Mouse (Mus musculus) olfactory bulb, adult 2 months (tissue): ENCODE data around the gene Egfl8.

Source experiments
- CTCF ChIP-seq: fragments of 200-500 bp; IDR thresholded peaks from 2 replicates; pipeline ENCODE4 v1.5.1; 2012; ENCODE audit warnings: low read depth, mild to moderate bottlenecking, low read length, moderate library complexity; ENCODE audit not compliant: insufficient read depth
- POLR2A ChIP-seq: fragments of 200-500 bp; IDR thresholded peaks from 2 replicates; pipeline ENCODE4 v1.6.1; 2012; ENCODE audit warnings: mild to moderate bottlenecking, low read depth, low read length, moderate library complexity; ENCODE audit not compliant: insufficient read depth

DNA sequence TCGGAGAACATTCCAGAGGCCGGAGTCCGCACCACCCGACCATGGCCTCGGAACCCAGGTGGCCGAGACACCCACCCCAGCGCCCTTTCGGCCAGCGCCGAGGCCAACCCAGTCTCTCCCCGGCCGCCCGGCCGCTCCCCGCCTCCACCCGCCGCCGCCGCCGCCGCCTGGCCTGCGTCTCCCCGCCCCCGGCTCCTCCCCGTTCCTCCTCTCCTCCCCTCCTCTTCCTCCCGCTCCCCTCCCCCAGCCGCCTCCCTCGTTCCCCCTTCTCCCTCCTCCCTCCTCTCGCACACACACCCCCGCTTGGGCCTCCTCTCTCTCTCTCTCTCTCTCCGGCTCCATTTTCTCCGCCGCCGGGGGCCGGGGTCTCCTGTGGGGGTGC lies 23.8 kb downstream of the Egfl8 start:
- TF ChIP-seq CTCF (no peak), POLR2A (peak; percentile 64)
